Mouse (Mus musculus) neural tube, embryonic 11.5 days (tissue): Measurements from ENCODE around the gene Gm12216. TPM values are rescaled to one million over a fixed set of nuclear protein-coding genes. Genes with fewer than 3 reads are reported as not detected.

ENCODE experiments used
- ATAC-seq: fragments of 200-750 bp; cut with Nextera tagmentation; 2 replicates; pipeline ENCODE4 v1.8.0; 2017; ENCODE audit warnings: moderate number of reproducible peaks, mild to moderate bottlenecking, moderate TSS enrichment, moderate library complexity; ENCODE audit not compliant: insufficient read depth, low FRiP score, low TSS enrichment
- DNase-seq: peaks from one replicate; pipeline ENCODE4 v3.0.0-alpha.2; 2015; ENCODE audit warnings: low spot score
- H3K27ac ChIP-seq: fragments of 300-500 bp; sonication (generic); 2 replicates; pipeline ENCODE4 v1.5.1; 2014; ENCODE audit warnings: low read depth, mild to moderate bottlenecking, low read length
- H3K27me3 ChIP-seq: fragments of 300-500 bp; sonication (generic); 2 replicates; pipeline ENCODE4 v1.6.1; 2014; ENCODE audit warnings: mild to moderate bottlenecking, low read length, mixed read lengths; ENCODE audit not compliant: control insufficient read depth, insufficient read depth
- H3K36me3 ChIP-seq: fragments of 300-500 bp; sonication (generic); 2 replicates; pipeline ENCODE4 v1.6.1; 2014; ENCODE audit warnings: mild to moderate bottlenecking, low read length, moderate library complexity, mixed read lengths; ENCODE audit not compliant: control insufficient read depth, insufficient read depth
- H3K4me1 ChIP-seq: fragments of 300-500 bp; sonication (generic); 2 replicates; pipeline ENCODE4 v1.6.1; 2014; ENCODE audit warnings: low read length, mixed read lengths; ENCODE audit not compliant: control insufficient read depth, insufficient read depth
- H3K4me2 ChIP-seq: fragments of 300-500 bp; sonication (generic); 2 replicates; pipeline ENCODE4 v1.6.1; 2014; ENCODE audit warnings: low read depth, mild to moderate bottlenecking, moderate library complexity
- H3K4me3 ChIP-seq: fragments of 300-500 bp; sonication (generic); 2 replicates; pipeline ENCODE4 v1.5.1; 2014; ENCODE audit warnings: low read depth, low read length
- H3K9ac ChIP-seq: fragments of 300-500 bp; sonication (generic); 2 replicates; pipeline ENCODE4 v1.6.1; 2014; ENCODE audit warnings: mild to moderate bottlenecking, low read length
- H3K9me3 ChIP-seq: fragments of 300-500 bp; sonication (generic); 2 replicates; pipeline ENCODE4 v1.6.1; 2016; ENCODE audit warnings: low read length; ENCODE audit not compliant: control insufficient read depth
- WGBS: fragments of 180-500 bp; shearing (Covaris S2); extraction: QIAGEN DNeasy Blood & Tissue Kit; methylation state at CpG from one replicate; pipeline ENCODE4 v1.1.7; 2014; 5-methylcytosine and 5-hydroxymethylcytosine counted together
- polyA plus RNA-seq: library from polyadenylated mRNA; unstranded; fragments of >200 nt; fragmentation: Nextera tagmentation; extraction: Ambion mirVana; gene quantifications from 2 replicates; pipeline ENCODE4 v1.2.1, GENCODE M21; 2014

Gene Gm12216
- polyA plus RNA-seq, 1 experiment from 2014 or later, result not detected

GRCm38 (mm10) chr11:53841514-53841913 lies 17.5 kb downstream of the Gm12216 start:
- Histone ChIP-seq H3K27ac (no peak overlapping the region), H3K27me3 (no peaks in the 10 kb centered on the region), H3K9ac (no peak overlapping the region), H3K9me3 (no peaks in the 10 kb centered on the region), H3K4me1 (no peaks in the 10 kb centered on the region), H3K4me2 (no peak overlapping the region), H3K4me3 (no peak overlapping the region), H3K36me3 (no peaks in the 10 kb centered on the region)
- DNase-seq, result no peak
- WGBS, result 85% methylated on average over 12 of the region's 12 CpGs
- no peak for ATAC-seq

GRCm38 (mm10) chr11:53839663-53840642 lies 19.1 kb downstream of the Gm12216 start:
- H3K9me3 ChIP-seq, result no peaks in the 10 kb centered on the region
- DNase-seq, result no peak
- H3K4me1 ChIP-seq, result no peaks in the 10 kb centered on the region
- no peak overlapping the region for H3K27ac ChIP-seq
- no peak overlapping the region for H3K4me3 ChIP-seq
- no peak for ATAC-seq
- WGBS, result 61% methylated on average over 8 of the region's 8 CpGs
- no peak overlapping the region for H3K9ac ChIP-seq
- no peaks in the 10 kb centered on the region for H3K27me3 ChIP-seq
- no peaks in the 10 kb centered on the region for H3K36me3 ChIP-seq
- no peak overlapping the region for H3K4me2 ChIP-seq

- DNase-seq (no peak), ATAC-seq (no peak)
- H3K27ac ChIP-seq, result no peak overlapping the region
- H3K36me3 ChIP-seq, result no peaks in the 10 kb centered on the region
- no peak overlapping the region for H3K4me3 ChIP-seq
- no peak overlapping the region for H3K9ac ChIP-seq
- 69% methylated on average over 6 of the region's 6 CpGs for WGBS
- no peaks in the 10 kb centered on the region for H3K9me3 ChIP-seq
- no peaks in the 10 kb centered on the region for H3K27me3 ChIP-seq
- H3K4me1 ChIP-seq, result no peaks in the 10 kb centered on the region
- H3K4me2 ChIP-seq, result no peak overlapping the region
Measured at GRCm38 (mm10) chr11:53839147-53839546, 19.9 kb downstream of the Gm12216 start.

DNA sequence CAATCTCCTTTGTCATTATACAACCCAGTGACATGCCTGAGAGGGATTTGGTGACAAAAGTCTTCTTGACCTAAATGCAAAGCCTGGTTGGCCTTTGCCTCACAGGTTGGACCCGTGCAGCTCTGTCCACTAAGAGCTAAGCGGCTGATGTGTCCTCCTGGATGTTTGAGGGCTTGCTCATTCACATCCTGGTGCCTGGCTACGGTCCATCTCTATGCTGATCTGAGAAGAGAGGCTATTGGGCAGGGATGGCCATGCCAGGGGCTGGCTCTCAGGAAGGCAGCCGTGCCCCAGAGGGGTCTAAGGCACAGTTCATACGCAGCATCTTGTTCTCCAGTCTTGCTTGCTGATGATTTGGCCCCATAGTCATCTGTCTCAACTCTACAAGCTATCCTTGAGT lies 21.3 kb downstream of the Gm12216 start:
- H3K27ac ChIP-seq, result no peak overlapping the region
- no peaks in the 10 kb centered on the region for H3K27me3 ChIP-seq
- H3K4me1 ChIP-seq, result no peaks in the 10 kb centered on the region
- DNase-seq (no peak), ATAC-seq (no peak)
- no peaks in the 10 kb centered on the region for H3K36me3 ChIP-seq
- no peak overlapping the region for H3K4me2 ChIP-seq
- no peak overlapping the region for H3K9ac ChIP-seq
- H3K4me3 ChIP-seq, result no peak overlapping the region
- H3K9me3 ChIP-seq, result no peaks in the 10 kb centered on the region
- 94% methylated on average over 5 of the region's 5 CpGs for WGBS

DNA sequence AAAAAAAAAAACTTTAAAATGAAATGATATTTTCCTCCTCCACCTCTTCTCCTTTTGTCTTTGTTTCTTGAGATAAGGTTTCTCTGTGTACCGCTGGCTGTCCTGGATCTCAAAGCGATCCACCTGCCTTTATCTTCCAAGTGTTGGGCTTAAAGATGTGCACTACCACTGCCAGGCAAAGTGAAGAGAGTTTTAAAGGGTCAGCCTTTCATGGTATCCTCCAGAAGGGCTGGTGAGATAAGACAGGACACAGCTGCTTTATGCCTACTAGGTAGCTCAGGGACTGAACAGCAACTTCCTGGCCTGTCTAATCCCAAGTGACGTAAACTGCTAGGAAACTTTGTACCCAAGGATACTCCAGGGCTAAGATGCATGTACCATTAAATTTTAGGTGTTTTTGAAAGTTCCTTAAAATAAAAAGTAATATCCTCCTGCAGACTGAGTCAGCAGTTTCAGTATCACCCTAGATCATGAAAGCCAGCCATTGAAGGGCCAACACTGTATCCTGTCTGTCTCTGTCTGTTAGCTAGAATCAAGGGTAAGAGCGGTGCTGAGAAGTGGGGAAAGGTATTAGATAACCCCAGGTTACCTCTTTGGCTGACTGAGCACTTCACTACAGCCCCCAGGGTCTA lies 23.6 kb downstream of the Gm12216 start:
- H3K27me3 ChIP-seq, result no peaks in the 10 kb centered on the region
- no peak for ATAC-seq
- DNase-seq, result no peak
- no peaks in the 10 kb centered on the region for H3K9me3 ChIP-seq
- H3K4me2 ChIP-seq, result no peak overlapping the region
- 96% methylated on average over 4 of the region's 4 CpGs for WGBS
- H3K27ac ChIP-seq, result no peak overlapping the region
- H3K4me3 ChIP-seq, result no peak overlapping the region
- H3K9ac ChIP-seq, result no peak overlapping the region
- H3K4me1 ChIP-seq, result no peaks in the 10 kb centered on the region
- H3K36me3 ChIP-seq, result no peaks in the 10 kb centered on the region

DNA sequence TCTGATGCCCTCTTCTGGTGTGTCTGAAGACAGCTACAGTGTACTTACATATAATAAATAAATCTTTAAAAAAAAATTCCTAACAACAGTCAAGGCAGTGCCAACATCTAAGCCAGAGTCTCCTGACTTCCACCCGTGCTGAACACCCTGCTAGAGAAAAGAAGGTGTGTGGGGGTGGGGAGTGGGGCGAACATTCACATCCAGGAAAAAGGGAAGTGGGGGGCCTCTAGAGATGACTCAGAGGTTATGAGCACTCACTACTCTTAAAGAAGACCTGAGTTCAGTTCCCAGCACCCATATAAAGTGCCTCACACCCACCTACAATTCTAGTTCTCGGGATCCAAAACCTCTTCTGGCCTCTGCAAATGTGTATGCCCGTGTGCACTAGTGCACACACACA lies 33.6 kb downstream of the Gm12216 start:
- Histone ChIP-seq H3K27me3 (no peaks in the 10 kb centered on the region), H3K36me3 (no peaks in the 10 kb centered on the region), H3K9ac (no peak overlapping the region), H3K27ac (no peak overlapping the region), H3K4me2 (no peak overlapping the region), H3K9me3 (no peaks in the 10 kb centered on the region), H3K4me3 (no peak overlapping the region), H3K4me1 (no peaks in the 10 kb centered on the region)
- 83% methylated on average over 4 of the region's 4 CpGs for WGBS
- ATAC-seq, result no peak
- DNase-seq, result no peak

DNA sequence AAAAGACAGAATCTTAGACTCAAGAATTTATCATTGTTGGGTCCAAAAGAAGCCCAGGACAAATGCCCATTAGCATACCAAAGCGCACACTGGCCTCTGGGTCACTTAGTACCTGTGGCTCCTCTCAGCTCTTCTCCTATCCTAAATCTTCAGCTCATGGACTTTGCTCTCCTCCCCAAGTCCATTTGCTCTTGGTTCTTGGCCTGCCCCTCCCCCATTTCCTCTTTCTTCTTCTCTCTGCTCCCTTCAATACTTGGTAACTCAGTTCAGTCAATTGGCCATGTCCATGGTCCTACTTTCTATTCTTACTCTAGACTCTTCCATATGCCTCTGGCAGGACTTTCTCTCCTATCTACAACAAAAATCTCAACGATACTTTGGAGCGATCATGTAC lies 37.1 kb downstream of the Gm12216 start:
- H3K27me3 ChIP-seq, result no peaks in the 10 kb centered on the region
- H3K4me2 ChIP-seq, result no peak overlapping the region
- no peaks in the 10 kb centered on the region for H3K9me3 ChIP-seq
- 91% methylated on average over 3 of the region's 3 CpGs for WGBS
- no peak for DNase-seq
- H3K4me3 ChIP-seq, result no peak overlapping the region
- H3K36me3 ChIP-seq, result no peaks in the 10 kb centered on the region
- no peak overlapping the region for H3K9ac ChIP-seq
- H3K27ac ChIP-seq, result no peak overlapping the region
- no peaks in the 10 kb centered on the region for H3K4me1 ChIP-seq
- no peak for ATAC-seq

GRCm38 (mm10) chr11:53821230-53821944 lies 37.7 kb downstream of the Gm12216 start:
- no peak overlapping the region for H3K9ac ChIP-seq
- no peak overlapping the region for H3K4me2 ChIP-seq
- WGBS, result 82% methylated on average over 11 of the region's 11 CpGs
- no peak for DNase-seq
- no peak for ATAC-seq
- H3K27me3 ChIP-seq, result no peaks in the 10 kb centered on the region
- no peaks in the 10 kb centered on the region for H3K4me1 ChIP-seq
- H3K9me3 ChIP-seq, result no peaks in the 10 kb centered on the region
- H3K4me3 ChIP-seq, result no peak overlapping the region
- no peak overlapping the region for H3K27ac ChIP-seq
- no peaks in the 10 kb centered on the region for H3K36me3 ChIP-seq
